Mouse (Mus musculus) forebrain, embryonic 15.5 days (tissue): Measurements from ENCODE around the gene Aqp3. TPM values are rescaled to one million over a fixed set of nuclear protein-coding genes. Genes with fewer than 3 reads are reported as not detected.
A peak's percentile ranks its signal among the peaks of the same experiment; 100 is the strongest.

Experiments
- ATAC-seq: fragments of 200-750 bp; cut with Nextera tagmentation; replicated peaks from 2 replicates; pipeline ENCODE4 v1.8.0; 2017; ENCODE audit warnings: mild to moderate bottlenecking, moderate TSS enrichment, moderate library complexity
- H3K27ac ChIP-seq: fragments of 300-500 bp; sonication (generic); replicated peaks from 2 replicates; pipeline ENCODE4 v1.5.1; 2015; ENCODE audit warnings: mild to moderate bottlenecking, inconsistent platforms
- H3K27me3 ChIP-seq: fragments of 300-500 bp; sonication (generic); 2 replicates; pipeline ENCODE4 v1.6.1; 2015; ENCODE audit warnings: inconsistent platforms
- H3K36me3 ChIP-seq: fragments of 300-500 bp; sonication (generic); 2 replicates; pipeline ENCODE4 v1.6.1; 2015; ENCODE audit warnings: mild to moderate bottlenecking, inconsistent platforms
- H3K4me1 ChIP-seq: fragments of 300-500 bp; sonication (generic); 2 replicates; pipeline ENCODE4 v1.6.1; 2015; ENCODE audit warnings: inconsistent platforms
- H3K4me2 ChIP-seq: fragments of 300-500 bp; sonication (generic); replicated peaks from 2 replicates; pipeline ENCODE4 v1.6.1; 2015; ENCODE audit warnings: mild to moderate bottlenecking, inconsistent platforms
- H3K4me3 ChIP-seq: fragments of 300-500 bp; sonication (generic); 2 replicates; pipeline ENCODE4 v1.5.1; 2015; ENCODE audit warnings: mild to moderate bottlenecking, inconsistent platforms
- H3K9ac ChIP-seq: fragments of 300-500 bp; sonication (generic); replicated peaks from 2 replicates; pipeline ENCODE4 v1.6.1; 2015; ENCODE audit warnings: mild to moderate bottlenecking, inconsistent platforms
- H3K9me3 ChIP-seq: fragments of 300-500 bp; sonication (generic); 2 replicates; pipeline ENCODE4 v1.6.1; 2016; ENCODE audit warnings: inconsistent platforms
- WGBS: fragments of 180-500 bp; shearing (Covaris S2); methylation state at CpG from one replicate; pipeline ENCODE4 v1.1.7; 2015; ENCODE audit warnings: mixed read lengths; 5-methylcytosine and 5-hydroxymethylcytosine counted together
- polyA plus RNA-seq: library from polyadenylated mRNA; unstranded; fragments of >200 nt; fragmentation: Nextera tagmentation; extraction: Ambion mirVana; gene quantifications from 2 replicates; pipeline ENCODE4 v1.2.1, GENCODE M21; 2015

Gene Aqp3
- 0.51 TPM in 1 of 2 replicates, not detected in the other for polyA plus RNA-seq

GRCm38 (mm10) chr4:41097871-41098576 lies at the start of gene Aqp3:
Aqp3 (minus strand) TSS chr4:41098183.
- Histone ChIP-seq H3K4me3 (peak within 1 kb of the TSS; percentile 47), H3K4me2 (peak within 1 kb of the TSS; percentile 95), H3K9ac (peak within 1 kb of the TSS; percentile 52), H3K27ac (no peak within 1 kb of the TSS), H3K9me3 (no peaks in the 10 kb centered on the region), H3K36me3 (no peaks in the 10 kb centered on the region), H3K4me1 (peaks cover 13% of the 10 kb centered on the region), H3K27me3 (peaks cover 18% of the 10 kb centered on the region; the same call in 1 of the 2 replicates)
- under 1% methylated on average over 42 of the region's 42 CpGs for WGBS
- ATAC-seq, result peak; percentile 57; the same call in 1 of the 2 replicates

GRCm38 (mm10) chr4:41142601-41143000 lies 44.6 kb upstream of the Aqp3 start:
- H3K4me1 ChIP-seq, result peaks cover 21% of the 10 kb centered on the region
- no peak for ATAC-seq
- H3K36me3 ChIP-seq, result peaks cover 14% of the 10 kb centered on the region; the same call in 1 of the 2 replicates
- H3K9me3 ChIP-seq, result no peaks in the 10 kb centered on the region
- H3K4me2 ChIP-seq, result no peak overlapping the region
- H3K4me3 ChIP-seq, result no peak overlapping the region
- H3K27ac ChIP-seq, result no peak overlapping the region
- 97% methylated on average over 2 of the region's 2 CpGs for WGBS
- no peak overlapping the region for H3K9ac ChIP-seq
- H3K27me3 ChIP-seq, result no peaks in the 10 kb centered on the region

- H3K27me3 ChIP-seq, result no peaks in the 10 kb centered on the region
- peaks cover 14% of the 10 kb centered on the region; the same call in 1 of the 2 replicates for H3K36me3 ChIP-seq
- no peaks in the 10 kb centered on the region for H3K9me3 ChIP-seq
- no peak for ATAC-seq
- no peak overlapping the region for H3K27ac ChIP-seq
- H3K4me2 ChIP-seq, result no peak overlapping the region
- no peak overlapping the region for H3K9ac ChIP-seq
- peaks cover 24% of the 10 kb centered on the region for H3K4me1 ChIP-seq
- 85% methylated on average over 6 of the region's 6 CpGs for WGBS
- H3K4me3 ChIP-seq, result no peak overlapping the region
Measured at GRCm38 (mm10) chr4:41140174-41140875, 42.3 kb upstream of the Aqp3 start.

- Histone ChIP-seq H3K27me3 (no peaks in the 10 kb centered on the region), H3K4me1 (peaks cover 30% of the 10 kb centered on the region), H3K27ac (peak overlapping the region; percentile 98), H3K36me3 (peaks cover 14% of the 10 kb centered on the region; the same call in 1 of the 2 replicates), H3K9me3 (no peaks in the 10 kb centered on the region), H3K9ac (peak overlapping the region; percentile 99), H3K4me3 (peak overlapping the region; percentile 83), H3K4me2 (peak overlapping the region; percentile 56)
- ATAC-seq, result no peak
- WGBS, result 0% methylated on average over 8 of the region's 8 CpGs
Measured at GRCm38 (mm10) chr4:41136811-41137210, 38.8 kb upstream of the Aqp3 start.

- Histone ChIP-seq H3K9ac (peak overlapping the region; percentile 99), H3K27ac (peak overlapping the region; percentile 98), H3K4me3 (peak overlapping the region; percentile 83), H3K36me3 (peaks cover 14% of the 10 kb centered on the region; the same call in 1 of the 2 replicates), H3K4me1 (peaks cover 30% of the 10 kb centered on the region), H3K9me3 (no peaks in the 10 kb centered on the region), H3K27me3 (no peaks in the 10 kb centered on the region), H3K4me2 (peak overlapping the region; percentile 56)
- ATAC-seq, result peak; percentile 27
- WGBS, result 0% methylated on average over 4 of the region's 4 CpGs
Measured at GRCm38 (mm10) chr4:41136454-41136805, 38.4 kb upstream of the Aqp3 start.

- Histone ChIP-seq H3K27ac (peak within 1 kb of the TSS; percentile 98), H3K27me3 (no peaks in the 10 kb centered on the region), H3K4me2 (peak within 1 kb of the TSS; percentile 72), H3K36me3 (peaks cover 10% of the 10 kb centered on the region; the same call in 1 of the 2 replicates), H3K9ac (peak within 1 kb of the TSS; percentile 99), H3K4me3 (peak within 1 kb of the TSS; percentile 83), H3K9me3 (no peaks in the 10 kb centered on the region), H3K4me1 (peaks cover 30% of the 10 kb centered on the region)
- WGBS, result under 1% methylated on average over 55 of the region's 65 CpGs
- peak; percentile 79 for ATAC-seq
Measured at GRCm38 (mm10) chr4:41135711-41136453, 37.9 kb upstream of the Aqp3 start, which contains the start of gene Ube2r2. Ube2r2 (plus strand) TSS chr4:41135743.

- Histone ChIP-seq H3K27me3 (no peaks in the 10 kb centered on the region), H3K4me3 (peak overlapping the region; percentile 83), H3K27ac (peak overlapping the region; percentile 98), H3K4me2 (peak overlapping the region; percentile 72), H3K9me3 (no peaks in the 10 kb centered on the region), H3K4me1 (peaks cover 25% of the 10 kb centered on the region), H3K36me3 (peaks cover 9% of the 10 kb centered on the region; the same call in 1 of the 2 replicates), H3K9ac (peak overlapping the region; percentile 99)
- WGBS, result 0% methylated on average over 39 of the region's 70 CpGs
- peak; percentile 96 for ATAC-seq
Measured at GRCm38 (mm10) chr4:41134935-41135710, 37.1 kb upstream of the Aqp3 start.

GRCm38 (mm10) chr4:41133529-41134291 lies 35.7 kb upstream of the Aqp3 start:
- WGBS, result 83% methylated on average over 6 of the region's 6 CpGs
- no peak for ATAC-seq

GRCm38 (mm10) chr4:41132471-41132870 lies 34.5 kb upstream of the Aqp3 start:
- no peak overlapping the region for H3K4me2 ChIP-seq
- peaks cover 11% of the 10 kb centered on the region for H3K4me1 ChIP-seq
- H3K4me3 ChIP-seq, result no peak overlapping the region
- no peak overlapping the region for H3K9ac ChIP-seq
- WGBS, result 72% methylated on average over 6 of the region's 6 CpGs
- no peak overlapping the region for H3K27ac ChIP-seq
- no peaks in the 10 kb centered on the region for H3K27me3 ChIP-seq
- no peaks in the 10 kb centered on the region for H3K36me3 ChIP-seq
- no peak for ATAC-seq
- H3K9me3 ChIP-seq, result no peaks in the 10 kb centered on the region

More at GRCm38 (mm10) chr4:41133529-41134291, 35.7 kb upstream of the Aqp3 start:
- no peaks in the 10 kb centered on the region for H3K27me3 ChIP-seq
- peaks cover 5% of the 10 kb centered on the region; the same call in 1 of the 2 replicates for H3K36me3 ChIP-seq
- no peak overlapping the region for H3K9ac ChIP-seq
- H3K27ac ChIP-seq, result no peak overlapping the region
- H3K9me3 ChIP-seq, result no peaks in the 10 kb centered on the region
- H3K4me1 ChIP-seq, result peaks cover 22% of the 10 kb centered on the region
- H3K4me3 ChIP-seq, result no peak overlapping the region
- no peak overlapping the region for H3K4me2 ChIP-seq

- Histone ChIP-seq H3K9ac (no peak overlapping the region), H3K4me2 (no peak overlapping the region), H3K4me3 (no peak overlapping the region), H3K27ac (no peak overlapping the region), H3K4me1 (peaks cover 6% of the 10 kb centered on the region), H3K27me3 (no peaks in the 10 kb centered on the region), H3K9me3 (no peaks in the 10 kb centered on the region), H3K36me3 (no peaks in the 10 kb centered on the region)
- no peak for ATAC-seq
- 79% methylated on average over 3 of the region's 3 CpGs for WGBS
Measured at GRCm38 (mm10) chr4:41129836-41130235, 31.9 kb upstream of the Aqp3 start.

GRCm38 (mm10) chr4:41129406-41129805 lies 31.4 kb upstream of the Aqp3 start:
- peaks cover 2% of the 10 kb centered on the region for H3K4me1 ChIP-seq
- no peaks in the 10 kb centered on the region for H3K27me3 ChIP-seq
- H3K27ac ChIP-seq, result no peak overlapping the region
- no peak for ATAC-seq
- H3K9me3 ChIP-seq, result no peaks in the 10 kb centered on the region
- no peak overlapping the region for H3K4me3 ChIP-seq
- WGBS, result 7% methylated on average over 2 of the region's 2 CpGs
- H3K9ac ChIP-seq, result no peak overlapping the region
- no peak overlapping the region for H3K4me2 ChIP-seq
- H3K36me3 ChIP-seq, result no peaks in the 10 kb centered on the region
